Mouse (Mus musculus): ENCODE results near the gene Gm13757.

DNA sequence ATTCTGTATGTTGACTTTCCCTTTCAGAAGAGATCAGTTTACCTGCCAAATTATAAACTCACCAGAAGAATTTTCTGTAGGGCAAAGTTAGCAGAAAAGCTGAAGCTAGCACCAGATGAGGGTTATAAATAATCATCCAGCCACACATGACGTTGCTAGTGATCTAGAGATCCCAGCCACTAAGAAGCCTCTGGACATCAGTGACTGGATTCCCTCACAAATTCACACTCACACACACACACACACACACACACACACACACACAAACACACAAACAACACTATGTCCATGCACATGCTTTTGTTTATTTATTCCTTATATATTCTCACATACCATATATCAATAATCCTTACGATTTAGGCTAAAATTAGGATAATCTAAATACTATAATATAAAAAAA, 29.9 kb downstream of the Gm13757 start, which contains the start of gene Olfr1180:
- TF ChIP-seq CTCF (IDR thresholded peaks at IDR 0.05; ENCODE audit: extremely low read depth, insufficient read depth, insufficient read length, insufficient replicate concordance) (no peak), POLR2A (IDR thresholded peaks at IDR 0.05; ENCODE audit: low read depth, low read length) (no peak)
